Mouse (Mus musculus) stomach, embryonic 15.5 days (tissue): ENCODE measurements around the gene Cwc25. TPM values are rescaled to one million over a fixed set of nuclear protein-coding genes. Genes with fewer than 3 reads are reported as not detected.

Experiments used
- ATAC-seq: fragments of 200-750 bp; cut with Nextera tagmentation; 2 replicates; pipeline ENCODE4 v1.8.0; 2017; ENCODE audit warnings: low read depth, moderate number of reproducible peaks, moderate TSS enrichment; ENCODE audit not compliant: insufficient read depth, low FRiP score
- H3K27ac ChIP-seq: fragments of 300-500 bp; sonication (generic); 2 replicates; pipeline ENCODE4 v1.5.1; 2015; ENCODE audit warnings: mild to moderate bottlenecking, inconsistent platforms
- H3K27me3 ChIP-seq: fragments of 300-500 bp; sonication (generic); replicated peaks from 2 replicates; pipeline ENCODE4 v1.6.1; 2015; ENCODE audit warnings: inconsistent platforms
- H3K36me3 ChIP-seq: fragments of 300-500 bp; sonication (generic); 2 replicates; pipeline ENCODE4 v1.6.1; 2015; ENCODE audit warnings: inconsistent platforms
- H3K4me1 ChIP-seq: fragments of 300-500 bp; sonication (generic); 2 replicates; pipeline ENCODE4 v1.6.1; 2015; ENCODE audit warnings: inconsistent platforms
- H3K4me2 ChIP-seq: fragments of 300-500 bp; sonication (generic); 2 replicates; pipeline ENCODE4 v1.6.1; 2015; ENCODE audit warnings: mild to moderate bottlenecking, inconsistent platforms
- H3K4me3 ChIP-seq: fragments of 300-500 bp; sonication (generic); replicated peaks from 2 replicates; pipeline ENCODE4 v1.5.1; 2015; ENCODE audit warnings: inconsistent platforms
- H3K9ac ChIP-seq: fragments of 300-500 bp; sonication (generic); 2 replicates; pipeline ENCODE4 v1.6.1; 2015; ENCODE audit warnings: inconsistent platforms
- H3K9me3 ChIP-seq: fragments of 300-500 bp; sonication (generic); 2 replicates; pipeline ENCODE4 v1.6.1; 2016; ENCODE audit warnings: inconsistent platforms
- WGBS: fragments of 180-500 bp; shearing (Covaris S2); methylation state at CpG from one replicate; pipeline ENCODE4 v1.1.7; 2015; 5-methylcytosine and 5-hydroxymethylcytosine counted together
- polyA plus RNA-seq: library from polyadenylated mRNA; unstranded; fragments of >200 nt; fragmentation: Nextera tagmentation; extraction: Ambion mirVana; gene quantifications from 2 replicates; pipeline ENCODE4 v1.2.1, GENCODE M21; 2015

Cwc25 gene
- 14.8 and 16.8 TPM in 2 replicates for polyA plus RNA-seq

GRCm38 (mm10) chr11:97766154-97766881 lies at the start of gene Cwc25:
Gene Cwc25 (minus strand): TSS chr11:97766556.
- Histone ChIP-seq H3K9ac (peak within 1 kb of the TSS; percentile 92), H3K4me1 (peaks cover 8% of the 10 kb centered on the region), H3K27me3 (no peaks in the 10 kb centered on the region), H3K4me3 (peak within 1 kb of the TSS; percentile 98), H3K9me3 (no peaks in the 10 kb centered on the region), H3K27ac (peak within 1 kb of the TSS; percentile 96), H3K4me2 (peak within 1 kb of the TSS; percentile 72), H3K36me3 (peaks cover 17% of the 10 kb centered on the region)
- ATAC-seq: peak; percentile 89
- WGBS: under 1% methylated on average over 38 of the region's 38 CpGs

GRCm38 (mm10) chr11:97815736-97816135 lies 49.4 kb upstream of the Cwc25 start:
- Histone ChIP-seq H3K4me1 (peaks cover 78% of the 10 kb centered on the region), H3K9me3 (no peaks in the 10 kb centered on the region), H3K4me3 (no peak overlapping the region), H3K4me2 (0 out of 2 replicates have a peak overlapping the region, but pooled peaks have one; percentile 8), H3K36me3 (peaks cover 23% of the 10 kb centered on the region), H3K27me3 (no peaks in the 10 kb centered on the region), H3K27ac (peak overlapping the region; percentile 65), H3K9ac (no peak overlapping the region)
- ATAC-seq: no peak
- WGBS: 71% methylated on average over 11 of the region's 11 CpGs

GRCm38 (mm10) chr11:97813746-97814515 lies 47.6 kb upstream of the Cwc25 start:
- Histone ChIP-seq H3K9me3 (no peaks in the 10 kb centered on the region), H3K36me3 (peaks cover 18% of the 10 kb centered on the region; the same call in 1 of the 2 replicates), H3K9ac (no peak overlapping the region), H3K27me3 (no peaks in the 10 kb centered on the region), H3K4me2 (no peak overlapping the region), H3K27ac (peak overlapping the region; percentile 74), H3K4me3 (no peak overlapping the region), H3K4me1 (peaks cover 85% of the 10 kb centered on the region)
- ATAC-seq: no peak
- WGBS: 58% methylated on average over 17 of the region's 17 CpGs

DNA sequence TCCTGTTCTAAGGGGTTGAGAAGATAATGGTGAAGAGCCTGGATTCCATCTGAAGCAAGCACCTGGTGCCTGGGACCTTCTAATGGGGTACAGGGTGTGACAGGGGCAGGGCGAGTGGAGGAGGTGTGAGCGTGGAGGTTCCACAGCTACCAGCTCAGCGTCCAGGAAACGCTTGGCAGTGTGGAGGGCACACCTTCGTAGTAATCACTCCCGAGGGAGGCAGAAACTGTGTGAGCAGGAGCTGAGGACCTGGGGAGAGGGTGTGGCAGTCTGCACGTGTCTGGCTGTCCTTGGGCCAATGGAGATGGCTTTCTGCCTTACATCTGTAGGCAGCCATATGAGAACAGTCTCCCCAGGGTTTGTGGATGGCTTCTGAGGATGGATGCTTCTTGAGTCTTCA lies 46.7 kb upstream of the Cwc25 start:
- Histone ChIP-seq H3K36me3 (peaks cover 18% of the 10 kb centered on the region; the same call in 1 of the 2 replicates), H3K4me3 (no peak overlapping the region)

DNA sequence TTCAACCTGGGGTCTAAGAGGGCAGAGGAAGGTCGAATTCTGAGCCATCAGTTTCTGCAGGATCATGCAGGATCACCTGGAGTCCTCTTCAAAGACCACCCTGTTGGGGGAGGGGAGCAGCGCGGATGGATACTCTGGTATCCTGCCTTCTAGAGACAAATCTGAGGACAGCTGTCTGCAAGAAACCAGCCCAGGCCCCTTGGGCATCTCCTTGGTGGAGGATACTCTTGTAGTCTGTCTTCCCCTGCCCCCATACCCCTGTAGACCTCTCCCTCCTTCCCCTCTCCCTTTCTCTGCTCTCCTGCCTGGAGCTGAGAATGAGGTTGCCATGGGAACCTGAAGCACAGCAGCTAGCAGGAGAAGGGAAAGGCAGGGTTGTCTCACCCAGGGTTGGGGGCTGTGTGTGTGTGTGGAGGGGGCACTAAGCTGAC lies 46.1 kb upstream of the Cwc25 start:
- H3K4me2 ChIP-seq: 0 out of 2 replicates have a peak overlapping the region, but pooled peaks have one; percentile 9
- H3K27ac ChIP-seq: peak overlapping the region; percentile 74
- H3K36me3 ChIP-seq: peaks cover 18% of the 10 kb centered on the region; the same call in 1 of the 2 replicates
- H3K4me3 ChIP-seq: no peak overlapping the region
- 33% methylated on average over 3 of the region's 3 CpGs for WGBS
- H3K9ac ChIP-seq: no peak overlapping the region
- H3K4me1 ChIP-seq: peaks cover 86% of the 10 kb centered on the region
- no peaks in the 10 kb centered on the region for H3K27me3 ChIP-seq
- no peak for ATAC-seq
- no peaks in the 10 kb centered on the region for H3K9me3 ChIP-seq

More for the DNA sequence above, 46.7 kb upstream of the Cwc25 start:
- 43% methylated on average over 7 of the region's 7 CpGs for WGBS
- H3K4me2 ChIP-seq: no peak overlapping the region
- H3K4me1 ChIP-seq: peaks cover 85% of the 10 kb centered on the region
- no peak overlapping the region for H3K9ac ChIP-seq
- no peaks in the 10 kb centered on the region for H3K27me3 ChIP-seq
- ATAC-seq: peak; percentile 20; the same call in 1 of the 2 replicates
- H3K9me3 ChIP-seq: no peaks in the 10 kb centered on the region
- H3K27ac ChIP-seq: peak overlapping the region; percentile 74

GRCm38 (mm10) chr11:97811569-97812362 lies 45.4 kb upstream of the Cwc25 start:
- peak; percentile 12; the same call in 1 of the 2 replicates for ATAC-seq
- H3K4me2 ChIP-seq: peak overlapping the region; percentile 24

GRCm38 (mm10) chr11:97810970-97811369 lies 44.6 kb upstream of the Cwc25 start:
- H3K27me3 ChIP-seq: no peaks in the 10 kb centered on the region
- peak overlapping the region; percentile 75; the same call in 1 of the 2 replicates for H3K27ac ChIP-seq
- H3K4me2 ChIP-seq: no peak overlapping the region
- H3K9ac ChIP-seq: no peak overlapping the region
- peaks cover 13% of the 10 kb centered on the region; the same call in 1 of the 2 replicates for H3K36me3 ChIP-seq
- no peak for ATAC-seq
- no peaks in the 10 kb centered on the region for H3K9me3 ChIP-seq
- H3K4me3 ChIP-seq: no peak overlapping the region
- 55% methylated on average over 3 of the region's 3 CpGs for WGBS
- peaks cover 81% of the 10 kb centered on the region for H3K4me1 ChIP-seq

More at GRCm38 (mm10) chr11:97811569-97812362, 45.4 kb upstream of the Cwc25 start:
- no peaks in the 10 kb centered on the region for H3K9me3 ChIP-seq
- H3K27me3 ChIP-seq: no peaks in the 10 kb centered on the region
- peak overlapping the region; percentile 74 for H3K27ac ChIP-seq
- WGBS: 36% methylated on average over 12 of the region's 13 CpGs
- H3K9ac ChIP-seq: no peak overlapping the region
- peaks cover 17% of the 10 kb centered on the region; the same call in 1 of the 2 replicates for H3K36me3 ChIP-seq
- peaks cover 82% of the 10 kb centered on the region for H3K4me1 ChIP-seq
- H3K4me3 ChIP-seq: no peak overlapping the region

DNA sequence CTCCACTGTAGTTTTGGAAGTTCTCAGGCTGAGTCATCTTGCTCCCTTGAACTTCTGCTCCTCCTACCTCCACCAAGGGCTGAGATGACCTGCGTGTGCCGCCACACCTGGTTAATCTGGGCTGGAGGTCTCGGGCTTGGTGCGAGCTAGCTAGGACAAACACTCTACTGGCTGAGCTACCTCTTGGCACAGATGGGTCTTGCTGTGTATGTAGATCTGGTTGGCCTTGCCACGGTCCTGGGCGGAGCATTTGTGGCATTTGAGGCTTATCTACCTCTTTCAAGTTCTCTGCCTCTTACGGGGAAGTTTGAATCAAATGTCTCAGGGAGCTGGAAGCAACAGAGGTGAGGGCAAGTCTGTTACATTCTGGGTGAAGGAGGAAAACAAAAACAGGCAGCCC lies 44.0 kb upstream of the Cwc25 start:
- Histone ChIP-seq H3K4me3 (no peak overlapping the region), H3K36me3 (peaks cover 7% of the 10 kb centered on the region; the same call in 1 of the 2 replicates), H3K9ac (no peak overlapping the region), H3K4me2 (no peak overlapping the region), H3K4me1 (peaks cover 81% of the 10 kb centered on the region), H3K9me3 (no peaks in the 10 kb centered on the region), H3K27me3 (no peaks in the 10 kb centered on the region), H3K27ac (peak overlapping the region; percentile 75; the same call in 1 of the 2 replicates)
- ATAC-seq: no peak; the same call in 1 of the 2 replicates
- WGBS: 56% methylated on average over 7 of the region's 7 CpGs

- Histone ChIP-seq H3K9me3 (no peaks in the 10 kb centered on the region), H3K27me3 (no peaks in the 10 kb centered on the region), H3K36me3 (peaks cover 4% of the 10 kb centered on the region; the same call in 1 of the 2 replicates), H3K4me1 (peaks cover 85% of the 10 kb centered on the region), H3K27ac (peak overlapping the region; percentile 69), H3K4me2 (no peak overlapping the region), H3K4me3 (no peak overlapping the region), H3K9ac (no peak overlapping the region)
- no peak for ATAC-seq
- 48% methylated on average over 7 of the region's 7 CpGs for WGBS
Measured at GRCm38 (mm10) chr11:97809235-97810121, 43.1 kb upstream of the Cwc25 start.

GRCm38 (mm10) chr11:97808621-97809234 lies 42.4 kb upstream of the Cwc25 start:
- Histone ChIP-seq H3K4me3 (no peak overlapping the region), H3K4me1 (peaks cover 87% of the 10 kb centered on the region), H3K9me3 (no peaks in the 10 kb centered on the region), H3K27me3 (no peaks in the 10 kb centered on the region), H3K36me3 (peaks cover 4% of the 10 kb centered on the region; the same call in 1 of the 2 replicates), H3K9ac (no peak overlapping the region), H3K4me2 (no peak overlapping the region), H3K27ac (peak overlapping the region; percentile 69)
- 38% methylated on average over 5 of the region's 5 CpGs for WGBS
- no peak for ATAC-seq
